Mouse (Mus musculus) cerebellum, adult 2 months (tissue): Measurements from ENCODE around the gene Zfp36l1.

Source experiments
- CTCF ChIP-seq: fragments of 200-500 bp; IDR thresholded peaks from 2 replicates; pipeline ENCODE4 v1.5.1; 2011; ENCODE audit warnings: low read depth, mild to moderate bottlenecking, control low read depth, low read length, moderate library complexity, borderline replicate concordance; ENCODE audit not compliant: insufficient read depth
- POLR2A ChIP-seq: fragments of 200-500 bp; IDR thresholded peaks from 2 replicates; pipeline ENCODE4 v1.6.1; 2011; ENCODE audit warnings: low read length, control low read depth, borderline replicate concordance; ENCODE audit not compliant: insufficient read depth

- TF ChIP-seq CTCF (no peak), POLR2A (no peak)
Measured at GRCm38 (mm10) chr12:80060809-80061208, 52.0 kb downstream of the Zfp36l1 start.
